Mouse (Mus musculus) cerebellum, postnatal 36 days (tissue): ENCODE data around the gene Zfp1.

Source experiments
- DNase-seq, 2 experiments: peaks; one replicate each; pipeline ENCODE4 v3.0.0; 2021 to 2022; ENCODE audit warnings: mixed read lengths in 2 of 2

Gene Zfp1

DNA sequence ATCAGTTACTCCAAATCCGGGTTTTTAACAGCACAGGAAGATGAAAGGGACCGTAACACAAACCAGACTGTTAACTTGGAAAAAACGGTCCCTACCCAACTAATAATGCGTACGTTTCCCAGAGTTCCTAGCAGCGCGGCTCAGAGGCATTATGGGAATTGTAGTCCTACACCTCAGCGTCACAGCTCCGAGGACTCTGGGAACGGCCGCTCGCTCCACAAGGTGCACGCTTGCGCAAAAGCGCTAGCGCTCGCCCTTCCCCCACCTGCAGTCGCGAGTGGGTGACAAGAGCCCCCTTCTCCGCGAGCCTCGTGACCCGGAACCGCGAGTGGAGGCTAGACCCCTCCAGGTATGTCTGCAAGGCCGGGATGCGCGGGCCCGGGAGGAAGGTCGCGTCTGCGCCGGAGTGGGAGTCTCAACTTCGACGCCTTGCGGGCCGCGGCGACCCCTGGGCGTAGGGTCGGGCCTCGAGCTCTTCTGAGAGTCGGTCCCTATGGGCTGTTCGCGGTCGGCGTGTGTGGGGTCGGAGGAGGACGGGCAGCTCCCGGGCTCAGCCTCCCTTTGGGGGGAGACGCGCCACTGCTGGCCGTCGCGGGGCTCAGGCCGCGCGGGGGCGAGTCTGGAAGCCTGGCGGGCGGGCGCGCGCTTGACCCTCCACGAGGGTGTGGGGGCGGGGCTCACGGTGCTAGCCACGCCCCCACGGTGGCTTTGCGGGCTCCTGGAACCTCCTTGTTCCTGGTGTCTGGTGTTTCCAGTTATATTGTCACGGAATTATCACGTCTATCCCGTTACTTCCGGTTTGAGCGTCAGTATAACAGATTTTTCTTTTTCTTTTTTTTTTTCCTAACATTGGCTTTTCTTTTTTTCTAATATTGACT is at the start of gene Zfp1:
Gene Zfp1 (plus strand): TSS at position 138 of the 878 bp plus-strand sequence.
- peak; percentile 90 to 92 for DNase-seq

DNA sequence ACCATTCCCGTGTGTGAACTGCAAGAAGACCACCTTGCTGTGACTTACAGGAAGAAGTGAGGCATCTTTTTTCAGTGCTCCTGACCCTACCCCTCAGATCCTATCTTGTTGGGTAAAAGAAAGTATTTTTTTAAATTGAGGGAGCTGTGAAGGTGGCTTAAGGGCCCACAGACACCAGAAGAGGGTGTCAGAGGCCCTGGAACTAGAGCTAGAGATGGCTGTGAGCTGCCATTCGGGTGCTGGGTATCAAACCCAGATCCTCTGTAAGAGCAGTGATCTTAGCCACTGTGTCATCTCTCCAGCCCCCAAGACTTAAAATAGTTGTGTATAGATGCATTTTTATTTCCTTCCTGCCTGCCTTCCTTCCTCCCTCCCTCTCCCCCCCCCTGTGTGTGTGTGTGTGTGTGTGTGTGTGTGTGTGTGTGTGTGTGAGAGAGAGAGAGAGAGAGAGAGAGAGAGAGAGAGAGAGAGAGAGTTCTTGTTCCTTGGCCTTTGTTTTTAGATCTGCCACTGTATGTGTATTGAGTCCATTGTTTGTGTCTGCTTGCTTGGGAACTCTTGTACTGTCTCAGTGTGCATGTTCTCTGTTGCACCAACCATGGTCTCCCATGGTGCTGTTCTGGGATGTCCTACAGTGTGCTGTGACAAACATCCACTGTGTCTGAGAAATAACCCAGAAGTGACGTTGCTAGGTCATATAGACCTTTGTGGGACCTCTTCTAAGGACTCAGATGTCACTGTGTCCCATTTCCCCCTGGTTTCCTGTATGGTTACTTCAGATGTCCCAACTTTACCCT is 49.0 kb upstream of the Zfp1 start:
- DNase-seq, result no peak

DNA sequence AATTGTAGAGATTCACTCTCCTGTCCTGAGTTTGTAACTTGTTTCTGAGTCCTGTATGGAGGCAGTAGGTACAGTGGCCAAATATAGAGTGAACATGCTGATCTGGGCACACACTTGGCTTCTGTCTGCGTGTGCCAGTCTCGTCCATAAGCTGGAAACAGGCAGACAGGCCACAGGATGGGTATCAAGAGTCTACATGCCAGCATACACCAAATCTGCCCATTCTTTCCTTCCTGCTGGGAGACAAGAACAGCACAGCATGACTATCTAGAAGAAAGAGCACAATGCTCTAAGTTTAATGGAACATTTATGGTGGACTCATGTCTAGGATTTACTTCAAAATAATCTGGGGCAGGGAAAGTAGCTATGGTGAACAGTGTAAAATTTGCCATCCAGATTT is 48.2 kb upstream of the Zfp1 start:
- peak in 1 of 2 experiments; percentile 24 for DNase-seq

DNA sequence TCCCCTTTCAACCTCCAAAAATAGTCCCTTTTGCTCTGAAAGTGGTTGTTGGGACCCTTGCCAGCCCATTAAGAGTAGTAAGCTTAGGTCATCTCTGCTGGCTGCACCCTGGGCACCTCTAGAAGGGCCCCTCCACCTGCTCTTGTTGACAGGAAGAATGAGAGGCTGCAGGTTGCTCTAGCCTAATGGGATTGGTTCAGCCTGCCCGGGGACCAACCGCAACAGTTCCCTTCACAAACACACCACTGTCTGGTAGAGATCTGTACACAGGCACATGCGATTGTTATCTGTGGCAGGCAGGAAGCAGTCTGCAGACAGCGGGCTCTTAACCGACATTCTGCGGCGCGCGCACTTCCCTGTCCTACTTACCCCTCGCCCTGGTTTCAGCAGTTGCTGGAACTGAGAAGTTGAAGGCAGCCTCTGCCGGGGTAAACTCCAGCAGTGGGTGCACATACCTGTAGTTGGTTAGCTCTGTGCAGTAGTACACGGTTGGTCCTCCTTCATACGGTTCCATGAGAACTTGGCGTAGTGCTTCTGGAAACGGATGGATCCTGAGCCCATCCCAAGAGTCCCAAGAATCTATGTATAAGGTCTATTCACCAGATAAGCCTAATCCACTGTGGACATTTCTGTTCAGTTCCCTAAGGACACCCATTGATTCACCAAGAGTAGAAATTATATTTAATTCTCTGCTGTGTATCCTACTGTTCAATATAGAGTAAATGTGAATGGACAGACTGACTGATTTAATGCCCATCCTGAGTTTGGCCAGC is 47.3 kb upstream of the Zfp1 start:
- DNase-seq, result no peak

DNA sequence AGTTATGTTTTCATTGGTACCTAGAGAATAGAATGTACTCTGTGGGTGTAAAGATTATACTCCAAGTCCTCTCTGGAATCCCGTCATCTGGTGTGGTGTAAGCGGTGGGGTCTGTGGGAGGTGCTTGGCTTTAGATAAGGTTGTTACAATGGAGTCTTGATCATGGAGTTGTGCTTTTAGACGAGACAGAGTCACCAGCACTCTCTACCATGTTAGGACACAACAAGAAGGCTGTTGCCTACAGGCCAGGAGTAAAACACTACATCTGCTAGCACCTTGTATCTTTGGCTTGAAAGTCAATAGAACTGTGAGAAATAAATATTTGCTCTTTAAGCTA is 46.7 kb upstream of the Zfp1 start:
- no peak for DNase-seq

DNA sequence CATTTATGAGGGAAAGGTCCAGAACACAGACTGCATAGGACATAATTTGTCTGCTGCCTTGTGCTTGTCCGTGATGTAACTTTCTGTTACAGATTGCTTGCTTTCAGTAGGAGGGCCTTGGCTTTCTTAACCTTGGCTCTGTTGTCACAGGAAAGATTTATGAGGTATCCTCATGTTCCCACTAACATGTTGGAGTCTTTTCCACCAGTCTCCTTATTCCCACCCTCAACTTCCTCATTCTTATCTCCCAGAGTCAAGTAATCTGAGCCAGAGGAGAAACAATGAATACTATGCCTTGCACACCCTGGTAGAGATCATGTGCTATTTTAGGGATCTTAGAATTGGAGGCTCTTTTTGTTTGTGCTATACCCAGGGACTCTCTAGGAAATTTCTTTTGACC is 45.9 kb upstream of the Zfp1 start:
- no peak for DNase-seq

DNA sequence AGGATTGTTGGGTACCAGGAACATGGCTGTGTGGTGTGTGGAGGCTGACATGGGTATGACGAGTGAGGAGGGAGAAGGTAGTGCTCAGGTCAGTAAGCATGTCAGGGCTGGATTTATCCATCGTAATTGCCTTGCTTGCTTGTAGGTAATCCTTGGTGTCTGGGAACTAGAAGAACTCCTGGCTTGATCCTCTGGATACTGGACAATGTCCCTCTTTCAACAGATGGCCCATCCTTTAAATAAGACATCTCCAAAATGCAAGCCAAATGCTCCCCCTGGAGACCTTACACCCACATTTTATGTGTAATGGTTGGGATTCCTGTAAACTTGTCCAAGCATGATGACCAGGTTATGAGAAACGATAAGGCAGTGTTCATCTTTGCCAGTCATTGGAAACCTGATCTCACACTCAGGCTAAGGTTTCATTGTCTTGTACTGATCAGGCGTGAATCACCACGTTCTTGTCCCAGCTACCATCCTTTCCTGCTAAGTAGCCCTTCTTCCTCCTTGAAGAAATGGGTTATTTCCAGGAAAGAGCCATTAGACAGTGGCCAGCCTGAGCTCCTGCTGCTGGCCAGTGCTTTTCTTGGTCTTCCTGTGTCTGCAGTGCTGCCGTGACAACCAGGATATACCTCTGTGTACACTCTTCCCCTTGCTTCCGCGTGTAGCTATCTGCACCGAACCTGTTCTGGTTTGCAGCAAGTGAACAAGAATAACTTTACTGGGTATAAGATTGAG is 43.3 kb upstream of the Zfp1 start:
- peak in 1 of 2 experiments; percentile 24 for DNase-seq

DNA sequence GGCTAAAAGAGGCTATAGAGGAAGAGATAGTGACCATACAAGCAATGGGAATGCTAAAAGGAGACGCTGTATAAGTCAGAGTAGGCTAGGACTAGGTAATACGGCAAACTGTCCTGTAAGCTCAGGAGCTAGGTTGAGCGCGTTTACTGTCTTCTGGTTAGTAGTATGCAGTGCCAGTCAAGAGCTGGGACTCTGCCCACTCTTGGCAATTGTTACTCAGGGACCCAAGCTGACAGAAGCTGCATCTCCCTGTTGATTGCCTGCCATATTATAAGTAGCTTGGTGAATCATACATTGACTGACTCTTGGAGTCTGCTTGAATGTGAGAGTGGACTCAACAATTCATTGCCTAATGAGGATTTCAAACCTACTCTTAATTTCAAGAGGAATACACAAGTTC is 41.2 kb upstream of the Zfp1 start:
- DNase-seq, result peak; percentile 67 to 76

DNA sequence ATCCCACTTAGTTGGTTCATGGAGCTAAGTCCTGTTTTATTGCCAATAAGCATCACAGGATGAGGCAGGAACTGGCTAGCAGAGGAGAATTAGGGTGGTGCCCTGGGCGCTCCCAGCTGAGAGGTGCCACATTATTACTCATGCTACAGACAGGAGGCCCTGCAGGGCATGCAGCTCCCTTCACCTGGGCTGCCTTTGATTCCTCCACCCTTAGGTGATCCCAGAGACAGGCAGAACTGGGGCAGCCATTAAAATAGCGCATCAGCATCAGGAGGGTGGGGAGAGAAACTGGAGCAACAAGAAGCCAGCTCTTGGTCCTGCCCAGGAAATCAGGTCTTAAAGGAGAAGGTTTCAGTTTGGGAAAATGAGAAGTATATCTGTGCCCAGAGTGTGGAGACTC is 38.2 kb upstream of the Zfp1 start:
- no peak for DNase-seq

DNA sequence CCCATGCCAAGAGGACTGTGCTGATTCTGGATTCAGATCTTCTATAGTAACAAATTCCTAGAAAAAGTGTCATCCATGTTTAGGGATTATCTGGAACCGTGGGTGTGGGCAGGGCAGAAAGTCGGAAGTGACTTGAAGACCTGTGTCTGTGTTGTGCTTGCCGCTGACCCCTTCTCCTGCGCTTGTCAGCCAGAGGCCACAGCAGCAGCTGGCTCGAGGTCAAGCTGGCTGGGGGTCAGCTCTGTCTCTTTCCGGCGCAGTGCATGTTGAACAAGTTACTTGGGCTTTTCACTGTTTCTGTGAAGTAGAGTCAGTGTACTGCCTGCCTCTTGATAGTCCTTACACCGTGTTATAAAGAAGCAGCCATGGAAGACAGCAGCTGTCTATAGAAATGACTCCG is 36.2 kb upstream of the Zfp1 start:
- DNase-seq, result no peak

DNA sequence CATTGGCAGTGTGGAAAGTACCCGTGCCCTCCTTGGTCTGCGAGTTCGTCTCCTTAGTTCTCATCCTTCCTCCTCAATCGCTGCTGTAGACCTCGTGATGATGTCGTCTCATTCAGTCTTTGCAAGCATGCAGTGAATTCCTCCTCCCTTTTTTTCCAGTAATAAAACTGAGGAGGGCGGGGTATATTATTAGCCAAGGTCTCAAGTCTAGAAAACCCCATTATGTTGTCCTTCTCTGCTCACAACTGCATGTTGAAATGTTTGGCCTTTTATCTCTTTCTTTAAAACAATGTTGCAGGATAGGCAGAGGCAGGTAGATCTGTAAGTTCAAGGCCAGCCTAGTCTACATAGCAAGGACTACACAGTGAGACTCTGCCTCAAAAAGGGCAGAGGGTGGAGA is 35.8 kb upstream of the Zfp1 start:
- DNase-seq, result no peak

DNA sequence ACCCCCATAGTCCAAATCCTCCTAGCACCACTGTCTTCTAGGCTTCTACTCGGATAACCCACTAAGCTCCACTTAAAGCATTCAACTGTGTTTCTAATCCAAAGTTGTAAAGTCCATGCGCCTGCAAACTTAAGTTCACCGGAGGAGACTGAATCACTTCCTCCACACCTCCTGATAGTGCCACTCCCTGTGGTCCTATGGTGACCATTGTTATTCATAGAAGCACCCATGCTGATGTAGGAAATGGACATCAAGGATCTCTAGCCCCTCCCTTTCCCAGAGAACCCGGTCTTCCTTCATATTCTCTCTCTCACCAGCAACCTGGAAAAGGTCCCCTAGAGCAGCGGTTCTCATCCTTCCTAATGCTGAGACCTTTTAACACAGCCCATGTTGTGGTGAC is 30.0 kb upstream of the Zfp1 start:
- no peak for DNase-seq

DNA sequence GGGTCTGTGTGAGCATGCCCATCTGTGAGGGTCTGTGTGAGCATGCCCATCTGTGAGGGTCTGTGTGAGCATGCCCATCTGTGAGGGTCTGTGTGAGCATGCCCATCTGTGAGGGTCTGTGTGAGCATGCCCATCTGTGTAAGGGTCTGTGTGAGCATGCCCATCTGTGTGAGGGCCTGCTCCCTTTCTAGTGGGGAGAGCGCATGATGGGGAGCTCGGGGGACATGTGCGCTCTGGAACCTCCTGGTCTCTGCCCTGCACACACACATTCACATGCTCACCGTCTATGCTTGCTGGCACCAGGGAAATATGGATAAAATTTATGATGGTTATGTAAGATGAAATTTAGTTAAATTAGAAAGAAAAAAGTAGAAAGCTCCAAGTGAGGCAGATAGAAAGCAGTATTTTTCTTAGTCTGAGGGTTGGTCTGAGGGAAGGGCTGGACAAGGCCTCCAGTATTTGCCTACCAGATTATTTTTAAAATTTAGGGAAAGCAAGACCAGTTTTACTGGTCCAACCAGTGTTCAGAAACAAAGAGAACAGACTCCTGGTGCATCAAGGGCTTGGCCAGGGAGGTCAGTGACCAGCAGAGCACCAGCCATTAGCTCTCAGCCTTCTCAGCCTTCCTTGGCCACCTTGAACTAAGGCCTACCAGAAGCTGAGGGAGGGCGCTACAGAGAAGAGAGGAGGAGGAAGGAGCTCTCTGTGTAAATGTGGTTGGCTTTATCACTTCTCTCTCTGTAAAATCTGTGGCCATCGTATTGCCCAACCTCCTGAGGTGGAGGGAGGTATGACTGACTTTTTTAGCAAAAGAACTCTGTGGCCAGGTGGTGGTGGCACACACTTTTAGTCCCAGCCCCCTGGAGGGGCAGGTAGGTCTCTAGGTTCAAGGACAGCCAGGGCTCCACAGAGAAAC is 28.2 kb upstream of the Zfp1 start:
- no peak for DNase-seq

DNA sequence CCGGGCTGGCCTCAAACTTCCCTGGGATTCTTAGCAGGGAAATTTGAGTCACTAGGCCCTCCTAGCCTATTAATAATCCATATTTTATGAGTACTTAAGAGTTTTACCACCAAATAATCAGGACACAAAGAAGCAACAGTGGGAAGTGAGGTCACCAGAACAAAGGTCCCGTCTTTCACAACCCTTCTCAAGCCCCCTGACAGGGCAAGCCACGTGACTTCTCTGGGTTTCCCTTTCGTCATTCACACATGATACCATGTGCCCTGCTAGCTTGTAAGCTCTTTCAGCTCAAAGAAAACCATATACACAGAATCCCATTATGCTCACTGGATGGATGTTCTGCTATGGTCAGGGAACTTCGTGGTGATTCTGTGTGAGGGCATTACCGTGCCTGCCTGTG is 25.4 kb upstream of the Zfp1 start:
- DNase-seq, result no peak

DNA sequence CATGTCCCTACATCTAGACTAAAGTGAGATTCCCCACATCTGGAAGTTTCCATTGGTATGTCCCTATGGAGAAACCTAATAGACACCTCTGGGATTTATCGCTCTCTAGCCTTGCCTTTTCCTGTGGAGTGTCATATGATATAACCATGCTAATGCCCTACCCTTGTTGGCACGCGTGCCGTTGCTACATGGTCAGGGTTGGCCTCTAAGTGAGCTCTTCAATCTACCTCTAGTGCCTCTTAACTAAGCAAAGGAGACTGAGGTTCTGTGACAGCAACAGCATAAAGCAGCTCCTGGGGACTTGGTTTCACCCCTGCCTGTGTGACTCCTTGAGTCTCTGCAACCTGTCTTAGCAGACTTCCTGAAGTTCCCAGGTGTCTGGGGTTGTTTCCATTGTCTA is 24.9 kb upstream of the Zfp1 start:
- no peak for DNase-seq

DNA sequence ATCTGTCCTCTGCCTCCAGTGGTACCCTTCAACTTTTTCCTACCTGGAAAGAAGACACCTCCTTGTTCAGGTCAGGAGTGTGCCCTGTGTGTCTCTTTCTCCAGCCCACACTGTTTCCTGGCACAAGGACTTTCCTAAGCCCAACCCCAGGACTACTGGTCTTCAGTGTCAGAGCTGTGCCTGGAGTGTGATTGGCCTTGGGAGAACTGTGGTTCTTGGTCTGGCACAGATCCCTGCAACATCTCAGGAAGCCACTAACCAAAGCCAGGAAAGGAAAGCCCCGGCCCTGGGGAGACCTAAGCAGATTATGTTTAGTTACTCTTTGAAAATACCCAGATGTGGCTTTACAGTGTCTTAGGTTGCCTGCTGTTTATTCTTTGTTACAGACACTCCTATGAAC is 23.3 kb upstream of the Zfp1 start:
- no peak for DNase-seq

DNA sequence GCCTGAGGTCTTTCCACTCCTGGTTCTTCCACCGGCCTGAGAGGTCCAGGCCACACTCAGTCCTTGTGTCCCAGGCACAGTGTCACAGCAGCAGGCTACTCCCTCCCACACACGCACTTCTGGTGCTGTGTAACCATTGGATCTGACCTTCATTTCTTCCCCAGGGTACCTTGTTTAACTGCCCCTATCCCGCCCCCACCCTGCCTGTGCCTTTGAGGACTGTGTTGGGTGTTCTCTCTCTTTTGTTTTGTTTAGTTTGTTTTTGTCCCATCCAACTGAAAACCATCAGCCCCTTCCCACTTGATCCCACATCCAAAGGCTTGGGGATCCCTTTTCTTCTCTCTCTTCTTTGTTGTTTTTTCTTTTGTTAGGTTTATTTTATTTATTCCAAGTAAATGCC is 21.1 kb upstream of the Zfp1 start:
- DNase-seq, result no peak

DNA sequence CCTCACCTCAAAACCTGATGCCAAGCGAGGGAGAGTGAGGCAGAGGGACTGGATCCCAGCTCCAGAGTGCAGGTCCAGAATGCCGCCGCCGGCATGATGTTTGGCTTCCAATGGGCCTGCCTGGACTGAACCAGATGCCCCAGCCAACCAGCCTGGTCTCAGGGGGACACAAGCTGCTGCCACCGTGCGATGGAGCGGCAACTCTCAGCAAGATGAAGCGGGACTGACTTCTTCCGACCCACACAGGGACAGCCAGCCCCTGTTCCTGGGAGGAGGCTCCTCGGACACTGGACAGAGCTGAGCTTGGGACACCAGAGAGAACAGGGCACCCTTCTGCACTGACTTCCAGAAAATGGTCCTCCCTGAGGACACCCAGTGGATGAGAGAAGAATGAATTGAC is 20.6 kb upstream of the Zfp1 start:
- DNase-seq, result peak in 1 of 2 experiments; percentile 11

DNA sequence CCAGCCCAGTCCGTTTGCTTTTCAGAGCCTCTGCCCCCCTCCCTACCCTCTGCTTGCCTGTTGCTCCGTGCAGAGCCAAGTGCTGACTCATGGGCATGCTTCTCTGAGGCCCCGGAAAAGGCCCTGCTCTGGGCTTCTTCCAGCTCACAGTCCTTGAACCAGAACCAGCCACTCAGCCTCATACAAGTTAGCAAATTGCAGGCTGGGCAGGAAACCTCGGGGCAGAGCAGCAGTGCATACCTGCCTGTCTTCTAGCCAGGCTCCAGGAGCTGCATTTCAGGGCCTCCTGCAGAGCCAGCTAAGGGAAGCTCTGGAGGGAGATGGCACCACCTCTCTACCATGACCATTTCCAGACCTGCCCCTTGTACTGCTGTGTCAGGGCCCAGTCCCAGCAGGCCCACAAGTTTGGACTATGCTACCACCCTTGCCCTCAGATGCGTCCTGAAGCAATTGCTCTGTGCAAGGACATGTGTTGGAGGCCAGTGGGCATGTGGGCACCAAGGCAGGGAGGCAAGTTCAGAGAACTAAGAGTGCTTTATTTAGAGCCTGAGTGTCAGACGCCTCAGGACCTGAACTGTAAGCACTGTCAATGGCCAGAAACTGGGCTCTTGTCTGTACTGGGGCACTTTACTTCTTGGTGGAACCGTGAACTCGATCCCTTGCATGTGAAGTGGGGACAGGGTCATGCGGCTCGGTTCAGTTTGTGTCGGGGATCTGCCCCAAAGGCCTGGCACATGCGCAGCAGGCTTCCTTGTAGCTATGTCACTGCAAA is 18.9 kb upstream of the Zfp1 start:
- DNase-seq, result peak; percentile 75 to 78

DNA sequence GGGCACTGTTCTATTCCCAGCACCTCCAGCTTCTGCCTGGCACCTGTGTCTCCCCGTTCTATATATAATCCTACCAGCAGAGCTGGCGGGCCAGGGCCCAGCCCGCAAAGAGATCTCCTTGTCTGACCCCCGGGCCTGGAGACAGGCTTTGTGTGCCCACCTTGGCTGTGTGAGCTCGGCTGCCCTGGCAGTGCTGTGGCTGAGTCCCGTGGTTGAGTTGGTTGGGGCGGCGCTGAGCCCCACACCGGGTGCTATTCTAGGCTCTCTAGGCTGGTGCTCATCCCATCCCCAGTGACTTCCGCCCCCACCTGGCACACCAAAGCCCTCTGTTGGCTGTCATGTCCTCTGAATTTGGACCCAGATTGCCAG is 18.4 kb upstream of the Zfp1 start:
- DNase-seq, result peak; percentile 33 to 40
